Mouse (Mus musculus) megakaryocyte, embryonic 14.5 days (primary cell): Measurements from ENCODE around the gene Cabp2. TPM values are rescaled to one million over a fixed set of nuclear protein-coding genes. Genes with fewer than 3 reads are reported as not detected.
"Not testable (repeated sequence)": the region's sequence is repeated elsewhere in the genome, so short reads cannot be mapped to it uniquely, and the experiment has no call there.

Experiments
- H3K27me3 ChIP-seq: replicated peaks from 2 replicates; pipeline ENCODE3; 2012; ENCODE audit warnings: inconsistent platforms
- H3K36me3 ChIP-seq: replicated peaks from 2 replicates; pipeline ENCODE3; 2012; ENCODE audit warnings: low read length, inconsistent platforms, mixed read lengths
- H3K4me1 ChIP-seq: 2 replicates; pipeline ENCODE4 v1.6.1; 2012; ENCODE audit warnings: inconsistent platforms
- H3K4me3 ChIP-seq: replicated peaks from 2 replicates; pipeline ENCODE3; 2012; ENCODE audit warnings: moderate library complexity, mild to moderate bottlenecking, inconsistent platforms
- H3K9me3 ChIP-seq: 2 replicates; pipeline ENCODE4 v1.6.1; 2012; ENCODE audit warnings: inconsistent platforms
- FLI1 ChIP-seq: IDR thresholded peaks from 2 replicates; pipeline ENCODE4 v1.6.1; 2012; ENCODE audit warnings: low read length, inconsistent platforms, mixed read lengths
- GATA1 ChIP-seq: IDR thresholded peaks from 3 replicates; pipeline ENCODE4 v1.6.1; 2012; ENCODE audit warnings: mixed read lengths, low read length, inconsistent platforms, borderline replicate concordance
- polyA plus RNA-seq: library from polyadenylated mRNA; stranded (reverse); fragments of >175 nt; gene quantifications from 2 replicates; pipeline ENCODE4 v1.2.3, GENCODE M21; 2012; ENCODE audit warnings: low replicate concordance; ENCODE audit not compliant: insufficient read depth

Cabp2 gene
- polyA plus RNA-seq = not detected in 2 replicates

- Histone ChIP-seq H3K27me3 (peaks cover 78% of the 10 kb centered on the region), H3K4me1 (peaks cover 43% of the 10 kb centered on the region), H3K36me3 (no peaks in the 10 kb centered on the region), H3K9me3 (peaks cover 9% of the 10 kb centered on the region), H3K4me3 (no peak within 1 kb of the TSS)
- no peak for TF ChIP-seq FLI1
- TF ChIP-seq GATA1 = no peak
Observed at GRCm38 (mm10) chr19:4081394-4081793, at the start of gene Cabp2. Gene Cabp2, plus strand, starts transcription at chr19:4081578.

GRCm38 (mm10) chr19:4032668-4033067 is 48.7 kb upstream of the Cabp2 start:
- TF ChIP-seq FLI1 = no peak
- TF ChIP-seq GATA1 = no peak
- H3K4me3 ChIP-seq = no peak overlapping the region
- H3K27me3 ChIP-seq = no peaks in the 10 kb centered on the region
- peaks cover 42% of the 10 kb centered on the region for H3K4me1 ChIP-seq
- H3K36me3 ChIP-seq = peaks cover 19% of the 10 kb centered on the region
- H3K9me3 ChIP-seq = peaks cover 14% of the 10 kb centered on the region; the same call in 1 of the 2 replicates

- no peak for TF ChIP-seq GATA1
- TF ChIP-seq FLI1 = no peak
- Histone ChIP-seq H3K4me3 (no peak overlapping the region), H3K9me3 (peaks cover 9% of the 10 kb centered on the region; the same call in 1 of the 2 replicates), H3K4me1 (peaks cover 47% of the 10 kb centered on the region), H3K36me3 (peaks cover 19% of the 10 kb centered on the region), H3K27me3 (no peaks in the 10 kb centered on the region)
Observed at GRCm38 (mm10) chr19:4033298-4033697, 48.1 kb upstream of the Cabp2 start.

GRCm38 (mm10) chr19:4033742-4034141 is 47.6 kb upstream of the Cabp2 start:
- H3K4me1 ChIP-seq = peaks cover 49% of the 10 kb centered on the region
- H3K9me3 ChIP-seq = 0 out of 2 replicates have a peak, but pooled peaks cover 8% of the 10 kb centered on the region
- no peak for TF ChIP-seq GATA1
- TF ChIP-seq FLI1 = no peak
- no peaks in the 10 kb centered on the region for H3K27me3 ChIP-seq
- no peak overlapping the region for H3K4me3 ChIP-seq
- H3K36me3 ChIP-seq = peaks cover 19% of the 10 kb centered on the region

- Histone ChIP-seq H3K4me1 (peaks cover 60% of the 10 kb centered on the region), H3K36me3 (peaks cover 21% of the 10 kb centered on the region), H3K4me3 (peak overlapping the region; percentile 83), H3K9me3 (no peaks in the 10 kb centered on the region), H3K27me3 (no peaks in the 10 kb centered on the region)
- TF ChIP-seq FLI1 (no peak), GATA1 (no peak)
Observed at GRCm38 (mm10) chr19:4036327-4037045, 44.9 kb upstream of the Cabp2 start.

GRCm38 (mm10) chr19:4037154-4037787 is 44.1 kb upstream of the Cabp2 start:
- H3K9me3 ChIP-seq, H3K27me3 ChIP-seq: not testable (repeated sequence)
- Histone ChIP-seq H3K4me1 (peaks cover 68% of the 10 kb centered on the region), H3K4me3 (peak overlapping the region; percentile 93), H3K36me3 (peaks cover 21% of the 10 kb centered on the region)

GRCm38 (mm10) chr19:4037788-4038232 is 43.6 kb upstream of the Cabp2 start, which contains the start of gene Gstp1:
Gene Gstp1, minus strand, starts transcription at chr19:4037985.
- peaks cover 21% of the 10 kb centered on the region for H3K36me3 ChIP-seq

GRCm38 (mm10) chr19:4040941-4041340 is 40.4 kb upstream of the Cabp2 start:
- Histone ChIP-seq H3K4me1 (peaks cover 70% of the 10 kb centered on the region), H3K36me3 (peaks cover 10% of the 10 kb centered on the region)
- not testable (repeated sequence) for H3K4me3 ChIP-seq, H3K9me3 ChIP-seq, H3K27me3 ChIP-seq

More at GRCm38 (mm10) chr19:4037788-4038232, 43.6 kb upstream of the Cabp2 start, which contains the start of gene Gstp1:
- TF ChIP-seq GATA1 (no peak), FLI1 (0 out of 2 replicates have a peak, but pooled peaks have one; percentile 7)
- no peaks in the 10 kb centered on the region for H3K9me3 ChIP-seq
- no peaks in the 10 kb centered on the region for H3K27me3 ChIP-seq
- peak within 1 kb of the TSS; percentile 93 for H3K4me3 ChIP-seq
- H3K4me1 ChIP-seq = peaks cover 65% of the 10 kb centered on the region

GRCm38 (mm10) chr19:4041500-4041899 is 39.9 kb upstream of the Cabp2 start:
- not testable (repeated sequence) for H3K36me3 ChIP-seq, H3K27me3 ChIP-seq, H3K9me3 ChIP-seq, H3K4me3 ChIP-seq
- H3K4me1 ChIP-seq = peaks cover 70% of the 10 kb centered on the region

GRCm38 (mm10) chr19:4042124-4042523 is 39.3 kb upstream of the Cabp2 start:
- TF ChIP-seq GATA1 = no peak
- TF ChIP-seq FLI1 = no peak
- H3K4me1 ChIP-seq = peaks cover 71% of the 10 kb centered on the region

GRCm38 (mm10) chr19:4044109-4044508 is 37.3 kb upstream of the Cabp2 start:
- not testable (repeated sequence) for H3K27me3 ChIP-seq, H3K9me3 ChIP-seq, H3K4me3 ChIP-seq, H3K36me3 ChIP-seq
- peaks cover 67% of the 10 kb centered on the region for H3K4me1 ChIP-seq

More at GRCm38 (mm10) chr19:4042124-4042523, 39.3 kb upstream of the Cabp2 start:
- peaks cover 2% of the 10 kb centered on the region for H3K36me3 ChIP-seq
- H3K27me3 ChIP-seq = no peaks in the 10 kb centered on the region
- no peak overlapping the region for H3K4me3 ChIP-seq
- no peaks in the 10 kb centered on the region for H3K9me3 ChIP-seq
